Mouse (Mus musculus) erythroid progenitor cell, adult 5-6 weeks (primary cell): ENCODE measurements around the gene Myh15. TPM values are rescaled to one million over a fixed set of nuclear protein-coding genes. Genes with fewer than 3 reads are reported as not detected.
"Not testable (repeated sequence)": the region's sequence is repeated elsewhere in the genome, so short reads cannot be mapped to it uniquely, and the experiment has no call there.

Experiments
- ATAC-seq: replicated peaks from 2 replicates; pipeline ENCODE4 v1.8.0; 2016; ENCODE audit warnings: moderate number of reproducible peaks, mild to moderate bottlenecking, moderate TSS enrichment, inconsistent platforms; ENCODE audit not compliant: poor library complexity, low FRiP score, severe bottlenecking
- total RNA-seq, 2 experiments: library from RNA; stranded (forward) in 1 of 2; stranded (reverse) in 1 of 2; fragments of 150-400 nt in 1 of 2; fragments of 186-747, 209-891 nt in 1 of 2; gene quantifications; 2 replicates each; pipeline versions ENCODE4 v1.2.3 to v1.2.4; 2015 to 2017; ENCODE audit warnings: low replicate concordance in 2 of 2

Gene Myh15
- total RNA-seq, 2 experiments from 2014 or later: 0.45 TPM; not detected in 1

DNA sequence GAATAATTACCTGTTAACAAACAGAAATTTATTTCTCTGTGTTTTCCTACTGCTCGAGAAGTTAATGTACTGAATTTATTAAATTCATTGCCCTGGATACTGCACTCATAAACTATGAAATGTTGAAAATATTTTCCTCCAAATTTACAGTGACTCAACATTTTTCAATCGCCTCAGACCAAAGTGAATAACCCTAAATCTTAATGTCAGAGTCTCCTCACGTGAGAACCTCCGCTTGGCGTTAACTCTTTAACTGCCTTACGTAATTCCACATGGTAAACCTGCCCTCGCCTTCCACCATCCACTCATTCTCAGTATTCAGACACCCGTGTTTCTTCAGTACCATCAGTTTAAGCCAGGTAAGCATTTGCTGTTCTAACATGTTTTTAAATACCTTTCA, 166.4 kb downstream of the Myh15 start:
- ATAC-seq: no peak

DNA sequence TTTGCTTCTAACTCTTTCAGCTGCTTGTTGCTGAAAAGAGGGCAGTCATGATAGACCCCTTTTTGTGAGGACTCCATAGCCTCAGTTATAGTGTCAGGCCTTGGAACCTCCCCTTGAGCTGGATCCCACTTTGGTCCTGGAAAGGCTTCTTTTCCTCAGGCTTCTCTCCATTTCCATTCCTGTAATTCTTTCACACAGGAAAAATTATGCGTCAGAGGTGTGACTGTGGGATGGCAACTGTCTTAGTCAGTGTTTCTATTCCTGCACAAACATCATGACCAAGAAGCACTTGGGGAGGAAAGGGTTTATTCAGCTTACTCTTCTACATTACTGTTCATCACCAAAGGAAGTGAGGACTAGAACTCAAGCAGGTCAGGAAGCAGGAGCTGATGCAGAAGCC, 186.2 kb downstream of the Myh15 start:
- ATAC-seq: not testable (repeated sequence)

Other genes with a start within 250 kb of the Myh15 start
- 1.7 TPM in 1 of 2 replicates, not detected in the other for gene Retnlb, start 240.6 kb upstream of the Myh15 start, total RNA-seq (2015; ENCODE audit: low replicate concordance)
- not detected in 2 replicates for gene Retnlb, start 240.6 kb upstream of the Myh15 start, total RNA-seq (2017; ENCODE audit: low replicate concordance)
- not detected in 2 replicates for gene Retnla, start 214.9 kb upstream of the Myh15 start, total RNA-seq (2015; ENCODE audit: low replicate concordance)
- gene Retnla, start 214.9 kb upstream of the Myh15 start, total RNA-seq (2017; ENCODE audit: low replicate concordance): not detected in 2 replicates
- 505 and 517 TPM in 2 replicates for gene Retnlg, start 184.9 kb upstream of the Myh15 start, total RNA-seq (2015; ENCODE audit: low replicate concordance)
- 137 and 151 TPM in 2 replicates for gene Retnlg, start 184.9 kb upstream of the Myh15 start, total RNA-seq (2017; ENCODE audit: low replicate concordance)
- gene Dzip3, start 63.3 kb upstream of the Myh15 start, total RNA-seq (2015; ENCODE audit: low replicate concordance): 22.2 and 33.9 TPM in 2 replicates
- gene Dzip3, start 63.3 kb upstream of the Myh15 start, total RNA-seq (2017; ENCODE audit: low replicate concordance): 18.2 and 26.1 TPM in 2 replicates
- 171 and 296 TPM in 2 replicates for gene Cip2a, start 63.3 kb upstream of the Myh15 start, total RNA-seq (2015; ENCODE audit: low replicate concordance)
- gene Cip2a, start 63.3 kb upstream of the Myh15 start, total RNA-seq (2017; ENCODE audit: low replicate concordance): 251 and 283 TPM in 2 replicates